Mouse (Mus musculus) liver, embryonic 12.5 days (tissue): Measurements from ENCODE around the gene Nlrp4c. TPM values are rescaled to one million over a fixed set of nuclear protein-coding genes. Genes with fewer than 3 reads are reported as not detected.
"Not testable (repeated sequence)": the region's sequence is repeated elsewhere in the genome, so short reads cannot be mapped to it uniquely, and the experiment has no call there.

ENCODE experiments used
- ATAC-seq: fragments of 200-750 bp; cut with Nextera tagmentation; 2 replicates; pipeline ENCODE4 v1.8.0; 2017; ENCODE audit warnings: moderate number of reproducible peaks, mild to moderate bottlenecking, moderate library complexity
- H3K27ac ChIP-seq: fragments of 300-500 bp; sonication (generic); 2 replicates; pipeline ENCODE4 v1.5.1; 2016; ENCODE audit warnings: mild to moderate bottlenecking
- H3K27me3 ChIP-seq: fragments of 300-500 bp; sonication (generic); replicated peaks from 2 replicates; pipeline ENCODE4 v1.6.1; 2016; ENCODE audit warnings: mild to moderate bottlenecking, moderate library complexity
- H3K36me3 ChIP-seq: fragments of 300-500 bp; sonication (generic); 2 replicates; pipeline ENCODE4 v1.6.1; 2016; ENCODE audit warnings: mild to moderate bottlenecking, moderate library complexity
- H3K4me1 ChIP-seq: fragments of 300-500 bp; sonication (generic); 2 replicates; pipeline ENCODE4 v1.6.1; 2016
- H3K4me2 ChIP-seq: fragments of 300-500 bp; sonication (generic); 2 replicates; pipeline ENCODE4 v1.6.1; 2016; ENCODE audit warnings: mild to moderate bottlenecking, moderate library complexity
- H3K4me3 ChIP-seq: fragments of 300-500 bp; sonication (generic); 2 replicates; pipeline ENCODE4 v1.5.1; 2016; ENCODE audit warnings: mild to moderate bottlenecking, moderate library complexity
- H3K9ac ChIP-seq: fragments of 300-500 bp; sonication (generic); 2 replicates; pipeline ENCODE4 v1.6.1; 2016; ENCODE audit warnings: mild to moderate bottlenecking, moderate library complexity
- H3K9me3 ChIP-seq: fragments of 300-500 bp; sonication (generic); replicated peaks from 2 replicates; pipeline ENCODE4 v1.6.1; 2016; ENCODE audit warnings: mild to moderate bottlenecking, moderate library complexity
- WGBS: fragments of 180-500 bp; shearing (Covaris S2); methylation state at CpG from one replicate; pipeline ENCODE4 v1.1.7; 2016; ENCODE audit not compliant: insufficient replicate concordance; 5-methylcytosine and 5-hydroxymethylcytosine counted together
- polyA plus RNA-seq: library from polyadenylated mRNA; unstranded; fragments of >200 nt; fragmentation: Nextera tagmentation; extraction: Ambion mirVana; gene quantifications from 2 replicates; pipeline ENCODE4 v1.2.1, GENCODE M21; 2016

The Nlrp4c gene
- polyA plus RNA-seq = not detected in 2 replicates

- H3K9ac ChIP-seq = no peak within 1 kb of the TSS
- WGBS = 75% methylated on average over 11 of the region's 11 CpGs
- peaks cover 17% of the 10 kb centered on the region; the same call in 1 of the 2 replicates for H3K9me3 ChIP-seq
- ATAC-seq = no peak
- H3K27ac ChIP-seq = no peak within 1 kb of the TSS
- no peaks in the 10 kb centered on the region for H3K36me3 ChIP-seq
- H3K4me1 ChIP-seq = no peaks in the 10 kb centered on the region
- no peak within 1 kb of the TSS for H3K4me3 ChIP-seq
- no peaks in the 10 kb centered on the region for H3K27me3 ChIP-seq
- no peak within 1 kb of the TSS for H3K4me2 ChIP-seq
Observed at GRCm38 (mm10) chr7:6044861-6045260, at the start of gene Nlrp4c. Gene Nlrp4c (plus strand): TSS chr7:6045161.

DNA sequence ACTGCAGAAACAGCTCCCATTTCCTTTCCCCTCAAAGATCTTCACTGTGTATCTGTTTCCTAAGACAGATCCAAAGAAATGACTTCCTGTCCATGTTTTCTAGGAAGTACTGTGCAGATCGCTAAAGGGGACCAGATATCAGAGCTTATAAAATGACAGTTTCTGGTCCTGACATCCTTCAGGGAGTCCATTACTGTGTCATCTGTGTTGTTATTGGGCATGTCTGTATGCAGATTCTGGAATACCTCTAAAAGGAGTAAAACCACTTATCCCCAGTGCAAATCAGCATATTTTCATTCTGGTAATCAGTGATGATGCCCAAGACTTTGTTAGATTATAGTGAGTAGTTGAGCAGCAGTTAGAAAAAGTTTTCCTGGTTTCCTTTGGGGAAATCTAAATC lies 34.1 kb upstream of the Nlrp4c start, which contains the start of gene Vmn1r65:
Vmn1r65 (minus strand) TSS at position 101 of the 400 bp plus-strand sequence.
- 73% methylated on average over 1 of the region's 1 CpGs for WGBS
- no peak within 1 kb of the TSS for H3K4me3 ChIP-seq
- H3K27ac ChIP-seq = no peak within 1 kb of the TSS
- no peaks in the 10 kb centered on the region for H3K36me3 ChIP-seq
- no peaks in the 10 kb centered on the region for H3K27me3 ChIP-seq
- H3K4me1 ChIP-seq = no peaks in the 10 kb centered on the region
- H3K4me2 ChIP-seq = no peak within 1 kb of the TSS
- no peak within 1 kb of the TSS for H3K9ac ChIP-seq
- ATAC-seq = no peak
- peaks cover 21% of the 10 kb centered on the region for H3K9me3 ChIP-seq

DNA sequence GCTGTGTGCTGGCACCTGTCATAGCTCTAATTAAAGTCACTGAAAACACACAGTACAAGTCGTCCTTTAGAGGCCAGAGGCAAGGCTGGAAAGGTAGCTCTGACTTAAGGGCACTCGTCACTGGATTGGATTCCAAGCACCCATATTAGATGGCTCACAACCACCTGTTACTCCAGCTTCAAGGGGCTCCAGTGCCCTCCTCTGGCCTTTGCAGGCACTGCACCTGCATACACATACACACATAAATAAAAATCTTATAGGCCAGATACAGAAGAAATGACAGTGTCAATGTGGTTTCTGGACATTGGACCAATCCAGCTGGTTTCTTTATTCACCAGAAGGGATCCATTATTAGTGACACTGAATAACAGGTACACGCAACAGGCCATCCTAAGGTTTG lies 74.5 kb downstream of the Nlrp4c start:
- 58% methylated on average over 3 of the region's 3 CpGs for WGBS
- no peak overlapping the region for H3K4me3 ChIP-seq
- no peaks in the 10 kb centered on the region for H3K9me3 ChIP-seq
- H3K4me1 ChIP-seq = no peaks in the 10 kb centered on the region
- ATAC-seq = no peak
- no peak overlapping the region for H3K4me2 ChIP-seq
- H3K27me3 ChIP-seq = no peaks in the 10 kb centered on the region
- no peak overlapping the region for H3K27ac ChIP-seq
- H3K36me3 ChIP-seq = no peaks in the 10 kb centered on the region
- H3K9ac ChIP-seq = no peak overlapping the region

DNA sequence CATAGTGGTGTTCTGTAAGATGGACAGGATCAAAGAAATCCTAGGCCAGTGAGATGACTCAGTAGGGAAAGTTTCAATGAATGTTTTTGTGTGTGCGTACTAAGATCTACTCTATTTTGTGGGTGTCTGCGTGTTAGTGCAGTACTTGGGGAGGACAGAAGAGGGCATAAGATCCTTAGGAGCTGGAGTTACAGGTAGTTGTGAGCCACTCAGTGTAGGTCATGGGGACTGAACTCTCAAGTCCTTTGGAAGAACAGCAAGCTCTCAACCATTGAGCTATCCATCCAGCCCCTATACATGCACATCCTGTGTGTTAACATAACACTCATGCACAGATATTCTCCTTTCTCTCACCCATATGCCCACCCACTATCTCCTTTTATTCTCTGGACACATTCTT lies 75.1 kb downstream of the Nlrp4c start:
- not testable (repeated sequence) for H3K4me3 ChIP-seq, H3K9me3 ChIP-seq, H3K27me3 ChIP-seq, H3K9ac ChIP-seq, H3K4me1 ChIP-seq, H3K4me2 ChIP-seq, ATAC-seq, H3K36me3 ChIP-seq, H3K27ac ChIP-seq
- WGBS = 65% methylated on average over 2 of the region's 2 CpGs

GRCm38 (mm10) chr7:6121128-6121527 lies 76.2 kb downstream of the Nlrp4c start:
- H3K9me3 ChIP-seq, H3K4me1 ChIP-seq, H3K9ac ChIP-seq, H3K4me2 ChIP-seq, H3K4me3 ChIP-seq, H3K27me3 ChIP-seq, ATAC-seq, H3K27ac ChIP-seq, H3K36me3 ChIP-seq: not testable (repeated sequence)
- WGBS = 61% methylated on average over 1 of the region's 1 CpGs

DNA sequence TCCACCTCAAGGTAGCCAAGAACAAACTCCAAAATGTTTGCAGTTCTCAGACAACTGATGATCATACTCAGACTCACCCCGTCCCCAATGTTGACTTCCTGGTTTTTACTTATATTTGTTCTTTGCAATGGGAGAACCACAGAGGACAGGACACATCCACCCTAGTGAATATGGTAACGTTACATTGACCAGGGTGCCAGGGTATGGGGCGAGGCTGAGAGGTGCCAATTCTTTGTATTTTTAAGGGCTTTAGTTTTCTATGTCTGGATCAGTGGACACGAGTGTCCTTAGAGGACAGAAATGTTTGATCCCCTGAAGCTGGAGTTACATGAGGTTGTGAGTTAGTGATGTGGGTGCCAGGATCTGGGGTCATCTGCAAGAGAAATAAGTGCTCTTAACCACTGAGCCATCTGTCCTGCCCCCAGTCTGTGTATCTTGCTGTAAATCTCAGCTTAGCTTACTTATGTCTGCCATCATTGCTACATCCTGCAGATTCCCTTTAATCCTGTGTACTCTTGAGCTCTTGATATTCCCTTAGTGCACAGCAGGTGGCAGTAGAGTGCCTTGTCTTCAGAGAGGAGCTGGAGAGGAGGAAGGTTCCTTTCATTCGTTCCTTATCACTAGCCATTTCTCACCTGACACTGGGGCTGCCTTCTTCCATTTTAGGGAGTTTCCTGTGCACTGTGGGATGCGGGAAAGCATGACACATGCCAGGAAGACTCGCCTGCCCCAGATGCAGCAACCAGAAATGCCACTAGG lies 81.9 kb downstream of the Nlrp4c start:
- peaks cover 3% of the 10 kb centered on the region for H3K36me3 ChIP-seq
- peak; percentile 63; the same call in 1 of the 2 replicates for ATAC-seq
- 21% methylated on average over 7 of the region's 7 CpGs for WGBS

DNA sequence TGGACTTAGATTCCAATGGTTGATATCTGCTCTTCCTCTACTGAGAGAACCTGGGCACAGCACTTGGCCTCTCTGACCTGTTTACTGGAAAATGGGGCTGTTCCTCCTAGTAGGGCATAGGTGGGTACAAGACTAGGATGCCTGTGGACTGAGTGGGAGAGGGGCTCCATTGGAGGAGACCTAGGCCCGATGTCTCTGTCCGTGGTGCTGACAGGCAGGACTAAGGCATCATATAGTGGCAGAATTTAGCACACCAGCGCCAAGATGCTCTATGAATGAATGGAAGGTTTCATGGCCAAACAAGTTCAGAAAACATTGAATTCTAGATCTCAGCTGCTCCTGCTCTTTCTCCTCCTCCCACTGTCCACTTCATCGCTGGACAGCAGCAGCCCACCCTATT lies 85.4 kb downstream of the Nlrp4c start:
- Histone ChIP-seq H3K36me3 (peaks cover 26% of the 10 kb centered on the region), H3K9ac (no peak overlapping the region), H3K27ac (no peak overlapping the region), H3K4me1 (0 out of 2 replicates have a peak, but pooled peaks cover 13% of the 10 kb centered on the region), H3K4me3 (no peak overlapping the region), H3K4me2 (no peak overlapping the region), H3K27me3 (no peaks in the 10 kb centered on the region), H3K9me3 (no peaks in the 10 kb centered on the region)
- ATAC-seq = no peak
- WGBS = 33% methylated on average over 4 of the region's 4 CpGs

More for the DNA sequence above, 81.9 kb downstream of the Nlrp4c start:
- no peaks in the 10 kb centered on the region for H3K9me3 ChIP-seq
- H3K4me3 ChIP-seq = no peak overlapping the region
- H3K27ac ChIP-seq = no peak overlapping the region
- 0 out of 2 replicates have a peak, but pooled peaks cover 13% of the 10 kb centered on the region for H3K4me1 ChIP-seq
- H3K27me3 ChIP-seq = no peaks in the 10 kb centered on the region
- H3K9ac ChIP-seq = no peak overlapping the region
- H3K4me2 ChIP-seq = no peak overlapping the region

DNA sequence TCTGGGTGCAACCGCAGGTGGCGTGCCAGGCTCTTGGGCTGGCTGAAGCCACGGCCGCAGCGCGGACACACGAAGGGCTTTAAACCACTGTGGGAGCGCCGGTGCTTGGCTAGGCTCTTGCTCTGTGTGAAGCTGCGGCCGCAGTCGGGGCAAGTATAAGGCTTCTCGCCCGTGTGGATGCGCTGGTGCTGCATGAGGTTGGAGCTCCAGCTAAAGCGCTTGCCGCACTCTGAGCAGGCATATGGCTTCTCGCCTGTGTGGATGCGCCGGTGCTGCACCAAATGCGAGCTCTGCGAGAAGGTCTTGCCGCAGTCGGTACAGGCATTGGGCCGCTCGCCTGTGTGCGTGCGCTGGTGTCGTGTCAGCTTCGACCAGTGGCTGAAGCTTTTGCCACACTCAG lies 87.7 kb downstream of the Nlrp4c start:
- H3K9ac ChIP-seq = no peak overlapping the region
- ATAC-seq = no peak
- H3K4me1 ChIP-seq = 0 out of 2 replicates have a peak, but pooled peaks cover 7% of the 10 kb centered on the region
- no peak overlapping the region for H3K4me3 ChIP-seq
- no peaks in the 10 kb centered on the region for H3K9me3 ChIP-seq
- no peaks in the 10 kb centered on the region for H3K27me3 ChIP-seq
- H3K36me3 ChIP-seq = peaks cover 35% of the 10 kb centered on the region
- H3K27ac ChIP-seq = no peak overlapping the region
- 85% methylated on average over 30 of the region's 30 CpGs for WGBS
- H3K4me2 ChIP-seq = no peak overlapping the region

DNA sequence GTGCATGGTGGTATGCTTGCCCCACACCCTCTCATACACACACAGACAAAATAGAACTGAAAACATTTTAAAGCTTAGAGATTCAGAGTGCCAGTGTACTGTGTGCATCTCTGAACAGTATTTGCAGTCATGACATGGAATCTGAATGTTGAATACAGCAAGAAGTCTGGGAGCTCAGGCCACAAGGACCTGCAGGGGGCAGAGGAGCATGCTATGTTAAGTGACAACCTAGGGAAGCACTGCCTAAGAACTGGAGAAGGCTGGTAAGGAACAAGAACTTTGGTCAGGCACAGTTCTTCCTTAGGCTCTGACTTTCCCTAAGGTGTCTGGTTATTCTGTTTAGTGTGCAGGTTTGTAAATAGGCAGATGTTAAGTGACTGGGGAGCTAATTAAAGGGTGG lies 91.5 kb downstream of the Nlrp4c start:
- no peak overlapping the region for H3K4me2 ChIP-seq
- no peak for ATAC-seq
- H3K4me1 ChIP-seq = no peaks in the 10 kb centered on the region
- H3K36me3 ChIP-seq = peaks cover 55% of the 10 kb centered on the region
- no peak overlapping the region for H3K4me3 ChIP-seq
- H3K9ac ChIP-seq = no peak overlapping the region
- H3K27ac ChIP-seq = no peak overlapping the region
- no peaks in the 10 kb centered on the region for H3K27me3 ChIP-seq
- H3K9me3 ChIP-seq = no peaks in the 10 kb centered on the region

GRCm38 (mm10) chr7:6139295-6139694 lies 94.3 kb downstream of the Nlrp4c start:
- Histone ChIP-seq H3K27me3 (no peaks in the 10 kb centered on the region), H3K4me2 (no peak overlapping the region), H3K9ac (no peak overlapping the region), H3K4me3 (no peak overlapping the region), H3K36me3 (peaks cover 37% of the 10 kb centered on the region), H3K4me1 (peaks cover 6% of the 10 kb centered on the region), H3K27ac (no peak overlapping the region), H3K9me3 (no peaks in the 10 kb centered on the region)
- WGBS = 70% methylated on average over 3 of the region's 3 CpGs
- no peak for ATAC-seq

- WGBS = 40% methylated on average over 2 of the region's 2 CpGs
- ATAC-seq = peak; percentile 45
- no peaks in the 10 kb centered on the region for H3K27me3 ChIP-seq
- H3K9me3 ChIP-seq = no peaks in the 10 kb centered on the region
- H3K36me3 ChIP-seq = peaks cover 26% of the 10 kb centered on the region
- peaks cover 53% of the 10 kb centered on the region for H3K4me1 ChIP-seq
- H3K9ac ChIP-seq = no peak overlapping the region
- H3K4me2 ChIP-seq = no peak overlapping the region
- H3K27ac ChIP-seq = 0 out of 2 replicates have a peak overlapping the region, but pooled peaks have one; percentile 13
- H3K4me3 ChIP-seq = no peak overlapping the region
Observed at GRCm38 (mm10) chr7:6143991-6144531, 99.1 kb downstream of the Nlrp4c start.

GRCm38 (mm10) chr7:6145423-6146188 lies 100.6 kb downstream of the Nlrp4c start:
- Histone ChIP-seq H3K36me3 (peaks cover 15% of the 10 kb centered on the region), H3K9me3 (no peaks in the 10 kb centered on the region), H3K4me2 (no peak overlapping the region), H3K4me1 (peaks cover 61% of the 10 kb centered on the region), H3K4me3 (no peak overlapping the region), H3K9ac (0 out of 2 replicates have a peak overlapping the region, but pooled peaks have one; percentile 12), H3K27me3 (no peaks in the 10 kb centered on the region), H3K27ac (0 out of 2 replicates have a peak overlapping the region, but pooled peaks have one; percentile 30)
- ATAC-seq = no peak
- 76% methylated on average over 8 of the region's 8 CpGs for WGBS
